Mouse (Mus musculus): ENCODE results near the gene Arhgef15. TPM values are rescaled to one million over a fixed set of nuclear protein-coding genes. Genes with fewer than 3 reads are reported as not detected.
"Not testable (repeated sequence)": the region's sequence is repeated elsewhere in the genome, so short reads cannot be mapped to it uniquely, and the experiment has no call there.

The Arhgef15 gene
- polyA plus RNA-seq, 1 experiment from 2014 or later, result 25.3 TPM

- not testable (repeated sequence) for ATAC-seq (ENCODE audit: low FRiP score, low read depth); H3K27me3 ChIP-seq
Measured at GRCm38 (mm10) chr11:68962159-68962558, 4.9 kb upstream of the Arhgef15 start.

GRCm38 (mm10) chr11:68961596-68961995, 4.3 kb upstream of the Arhgef15 start:
- ATAC-seq (ENCODE audit: low FRiP score, low read depth), result no peak
- 80% methylated on average over 3 of the region's 3 CpGs for WGBS
- no peak overlapping the region for H3K27ac ChIP-seq (replicated peaks)
- H3K36me3 ChIP-seq, result no peaks in the 10 kb centered on the region
- no peak overlapping the region for H3K4me3 ChIP-seq
- H3K4me1 ChIP-seq (replicated peaks), result no peaks in the 10 kb centered on the region
- H3K4me2 ChIP-seq, result no peak overlapping the region
- no peak overlapping the region for H3K9ac ChIP-seq
- H3K9me3 ChIP-seq, result no peaks in the 10 kb centered on the region
- peaks cover 7% of the 10 kb centered on the region; the same call in 1 of the 2 replicates for H3K27me3 ChIP-seq

More at GRCm38 (mm10) chr11:68962159-68962558, 4.9 kb upstream of the Arhgef15 start:
- H3K4me3 ChIP-seq; H3K4me2 ChIP-seq; H3K27ac ChIP-seq (replicated peaks); H3K4me1 ChIP-seq (replicated peaks); H3K9ac ChIP-seq; H3K9me3 ChIP-seq; H3K36me3 ChIP-seq: not testable (repeated sequence)
- WGBS, result 26% methylated on average over 11 of the region's 11 CpGs

- Histone ChIP-seq H3K9ac (no peak overlapping the region), H3K4me3 (no peak overlapping the region), H3K9me3 (no peaks in the 10 kb centered on the region), H3K27ac (replicated peaks) (no peak overlapping the region), H3K36me3 (no peaks in the 10 kb centered on the region), H3K4me1 (replicated peaks) (peaks cover 16% of the 10 kb centered on the region), H3K27me3 (peaks cover 39% of the 10 kb centered on the region), H3K4me2 (no peak overlapping the region)
- 94% methylated on average over 1 of the region's 1 CpGs for WGBS
- ATAC-seq (ENCODE audit: low FRiP score, low read depth), result no peak
Measured at GRCm38 (mm10) chr11:68957971-68958370, 691 bp upstream of the Arhgef15 start.

GRCm38 (mm10) chr11:68956697-68957096, 583 bp downstream of the Arhgef15 start:
- Histone ChIP-seq H3K9me3 (no peaks in the 10 kb centered on the region), H3K4me1 (replicated peaks) (peaks cover 16% of the 10 kb centered on the region), H3K9ac (no peak overlapping the region), H3K27ac (replicated peaks) (no peak overlapping the region), H3K4me2 (no peak overlapping the region), H3K36me3 (no peaks in the 10 kb centered on the region), H3K4me3 (0 out of 2 replicates have a peak overlapping the region, but pooled peaks have one; percentile 10), H3K27me3 (peaks cover 44% of the 10 kb centered on the region)
- no peak for ATAC-seq (ENCODE audit: low FRiP score, low read depth)
- 45% methylated on average over 13 of the region's 13 CpGs for WGBS

GRCm38 (mm10) chr11:68956107-68956506, 1.2 kb downstream of the Arhgef15 start:
- Histone ChIP-seq H3K27ac (replicated peaks) (no peak overlapping the region), H3K4me2 (0 out of 2 replicates have a peak overlapping the region, but pooled peaks have one; percentile 2), H3K4me1 (replicated peaks) (peaks cover 16% of the 10 kb centered on the region), H3K9me3 (no peaks in the 10 kb centered on the region), H3K9ac (no peak overlapping the region), H3K4me3 (no peak overlapping the region), H3K36me3 (no peaks in the 10 kb centered on the region), H3K27me3 (peaks cover 47% of the 10 kb centered on the region)
- 53% methylated on average over 3 of the region's 3 CpGs for WGBS
- no peak for ATAC-seq (ENCODE audit: low FRiP score, low read depth)

GRCm38 (mm10) chr11:68955473-68955872, 1.8 kb downstream of the Arhgef15 start:
- Histone ChIP-seq H3K9me3 (no peaks in the 10 kb centered on the region), H3K4me1 (replicated peaks) (peaks cover 16% of the 10 kb centered on the region), H3K27me3 (peaks cover 47% of the 10 kb centered on the region), H3K27ac (replicated peaks) (no peak overlapping the region), H3K4me2 (peak overlapping the region; percentile 56), H3K36me3 (no peaks in the 10 kb centered on the region), H3K4me3 (no peak overlapping the region), H3K9ac (no peak overlapping the region)
- ATAC-seq (ENCODE audit: low FRiP score, low read depth), result no peak
- 66% methylated on average over 5 of the region's 5 CpGs for WGBS

GRCm38 (mm10) chr11:68954408-68954807, 2.9 kb downstream of the Arhgef15 start:
- peaks cover 50% of the 10 kb centered on the region for H3K27me3 ChIP-seq
- no peak for ATAC-seq (ENCODE audit: low FRiP score, low read depth)
- WGBS, result 2% methylated on average over 17 of the region's 17 CpGs
- H3K4me2 ChIP-seq, result peak overlapping the region; percentile 56
- no peaks in the 10 kb centered on the region for H3K36me3 ChIP-seq
- H3K4me3 ChIP-seq, result peak overlapping the region; percentile 26
- H3K9ac ChIP-seq, result peak overlapping the region; percentile 14; the same call in 1 of the 2 replicates
- H3K9me3 ChIP-seq, result no peaks in the 10 kb centered on the region
- peaks cover 16% of the 10 kb centered on the region for H3K4me1 ChIP-seq (replicated peaks)
- no peak overlapping the region for H3K27ac ChIP-seq (replicated peaks)

GRCm38 (mm10) chr11:68953903-68954302, 3.4 kb downstream of the Arhgef15 start:
- H3K4me1 ChIP-seq (replicated peaks), result peaks cover 16% of the 10 kb centered on the region
- no peaks in the 10 kb centered on the region for H3K36me3 ChIP-seq
- H3K9me3 ChIP-seq, result no peaks in the 10 kb centered on the region
- H3K4me2 ChIP-seq, result peak overlapping the region; percentile 56
- no peak for ATAC-seq (ENCODE audit: low FRiP score, low read depth)
- H3K9ac ChIP-seq, result no peak overlapping the region
- peaks cover 50% of the 10 kb centered on the region for H3K27me3 ChIP-seq
- H3K27ac ChIP-seq (replicated peaks), result no peak overlapping the region
- 10% methylated on average over 13 of the region's 13 CpGs for WGBS
- peak overlapping the region; percentile 26 for H3K4me3 ChIP-seq

GRCm38 (mm10) chr11:68947542-68947993, 9.7 kb downstream of the Arhgef15 start:
- H3K4me1 ChIP-seq (replicated peaks), result peaks cover 21% of the 10 kb centered on the region
- peak overlapping the region; percentile 46 for H3K4me3 ChIP-seq
- H3K27me3 ChIP-seq, result peaks cover 9% of the 10 kb centered on the region; the same call in 1 of the 2 replicates
- ATAC-seq (ENCODE audit: low FRiP score, low read depth), result peak; percentile 87
- peak overlapping the region; percentile 55 for H3K4me2 ChIP-seq
- WGBS, result 5% methylated on average over 11 of the region's 12 CpGs
- peak overlapping the region; percentile 92 for H3K27ac ChIP-seq (replicated peaks)
- H3K9ac ChIP-seq, result peak overlapping the region; percentile 46
- H3K9me3 ChIP-seq, result no peaks in the 10 kb centered on the region
- H3K36me3 ChIP-seq, result 0 out of 2 replicates have a peak, but pooled peaks cover 5% of the 10 kb centered on the region

- peak; percentile 71 for ATAC-seq (ENCODE audit: low FRiP score, low read depth)
- peak overlapping the region; percentile 92 for H3K27ac ChIP-seq (replicated peaks)
- H3K27me3 ChIP-seq, result peaks cover 8% of the 10 kb centered on the region; the same call in 1 of the 2 replicates
- H3K4me2 ChIP-seq, result peak overlapping the region; percentile 55
- no peaks in the 10 kb centered on the region for H3K9me3 ChIP-seq
- H3K9ac ChIP-seq, result peak overlapping the region; percentile 53
- 7% methylated on average over 16 of the region's 16 CpGs for WGBS
- H3K4me3 ChIP-seq, result peak overlapping the region; percentile 46
- peaks cover 21% of the 10 kb centered on the region for H3K4me1 ChIP-seq (replicated peaks)
- 0 out of 2 replicates have a peak, but pooled peaks cover 5% of the 10 kb centered on the region for H3K36me3 ChIP-seq
Measured at GRCm38 (mm10) chr11:68946806-68947440, 10.4 kb downstream of the Arhgef15 start.

- Histone ChIP-seq H3K27me3 (0 out of 2 replicates have a peak, but pooled peaks cover 3% of the 10 kb centered on the region), H3K36me3 (0 out of 2 replicates have a peak, but pooled peaks cover 5% of the 10 kb centered on the region), H3K9ac (no peak overlapping the region; the same call in 1 of the 2 replicates), H3K27ac (replicated peaks) (peak overlapping the region; percentile 92), H3K4me2 (peak overlapping the region; percentile 55), H3K4me3 (peak overlapping the region; percentile 46), H3K9me3 (no peaks in the 10 kb centered on the region), H3K4me1 (replicated peaks) (peaks cover 24% of the 10 kb centered on the region)
- ATAC-seq (ENCODE audit: low FRiP score, low read depth), result no peak
- WGBS, result 92% methylated on average over 4 of the region's 4 CpGs
Measured at GRCm38 (mm10) chr11:68946001-68946400, 11.3 kb downstream of the Arhgef15 start.

- H3K4me1 ChIP-seq (replicated peaks), result peaks cover 32% of the 10 kb centered on the region
- H3K36me3 ChIP-seq, result 0 out of 2 replicates have a peak, but pooled peaks cover 5% of the 10 kb centered on the region
- ATAC-seq (ENCODE audit: low FRiP score, low read depth), result no peak
- H3K27me3 ChIP-seq, result 0 out of 2 replicates have a peak, but pooled peaks cover 3% of the 10 kb centered on the region
- H3K9me3 ChIP-seq, result no peaks in the 10 kb centered on the region
- no peak overlapping the region for H3K27ac ChIP-seq (replicated peaks)
- H3K4me2 ChIP-seq, result peak overlapping the region; percentile 55; the same call in 1 of the 2 replicates
- no peak overlapping the region for H3K9ac ChIP-seq
- WGBS, result 79% methylated on average over 2 of the region's 2 CpGs
- H3K4me3 ChIP-seq, result no peak overlapping the region
Measured at GRCm38 (mm10) chr11:68945245-68945644, 12.0 kb downstream of the Arhgef15 start.
